Mouse (Mus musculus): ENCODE data around the gene Map9. TPM values are rescaled to one million over a fixed set of nuclear protein-coding genes. Genes with fewer than 3 reads are reported as not detected.
"Not testable (repeated sequence)": the region's sequence is repeated elsewhere in the genome, so short reads cannot be mapped to it uniquely, and the experiment has no call there.

Map9 gene
- total RNA-seq, 2 experiments from 2014 or later, result 94.8 TPM

DNA sequence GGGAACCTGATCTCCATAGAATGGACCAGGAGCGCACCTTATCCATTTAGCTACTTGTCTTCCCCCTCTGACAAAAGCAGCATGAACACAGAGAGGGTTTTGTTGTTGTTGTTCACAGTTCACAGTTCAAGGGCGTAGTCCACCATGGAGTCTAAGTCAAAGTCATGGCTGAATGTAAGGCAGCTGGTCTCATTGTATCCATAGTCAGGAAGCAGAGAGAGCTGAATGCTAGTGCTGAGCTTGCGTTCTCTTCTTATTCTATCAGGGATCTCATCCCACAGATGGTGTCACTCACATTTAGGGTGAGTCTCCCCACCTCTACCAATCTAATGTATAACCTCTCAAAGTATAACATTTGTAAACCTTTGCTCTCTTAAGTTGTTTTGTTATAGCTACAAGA is 60.1 kb downstream of the Map9 start:
- no peak overlapping the region for H3K27ac ChIP-seq
- H3K4me3 ChIP-seq, result no peak overlapping the region
- no peak for TF ChIP-seq CTCF (IDR thresholded peaks at IDR 0.05)
- DNase-seq (ENCODE audit: extremely low spot score in 1 of 2, low spot score in 2 of 2), result no peak
- intact Hi-C loops (cut with DNase I), result no loop called here

DNA sequence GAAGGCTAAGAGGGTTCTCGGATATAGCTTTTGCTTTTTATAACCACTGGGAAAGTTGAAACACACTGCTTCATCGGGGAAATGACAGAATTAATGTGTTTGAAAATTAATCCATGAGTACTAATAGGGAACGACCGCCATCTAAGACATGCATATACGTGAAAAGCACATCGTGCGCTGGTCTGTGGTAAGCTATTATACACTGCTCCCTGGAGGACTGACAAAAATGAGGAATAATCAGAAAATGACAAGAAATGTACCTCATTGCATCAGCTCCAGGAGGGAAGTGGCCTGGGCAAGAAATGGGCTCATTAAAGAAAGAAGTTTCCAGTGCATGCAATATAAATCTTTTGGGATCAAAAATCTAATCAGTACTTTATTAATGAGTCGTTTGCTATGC is 77.5 kb downstream of the Map9 start:
- intact Hi-C loops (cut with DNase I), result no loop called here
- H3K4me3 ChIP-seq, result no peak overlapping the region
- DNase-seq (ENCODE audit: extremely low spot score in 1 of 2, low spot score in 2 of 2), result no peak
- no peak for TF ChIP-seq CTCF (IDR thresholded peaks at IDR 0.05)
- no peak overlapping the region for H3K27ac ChIP-seq

DNA sequence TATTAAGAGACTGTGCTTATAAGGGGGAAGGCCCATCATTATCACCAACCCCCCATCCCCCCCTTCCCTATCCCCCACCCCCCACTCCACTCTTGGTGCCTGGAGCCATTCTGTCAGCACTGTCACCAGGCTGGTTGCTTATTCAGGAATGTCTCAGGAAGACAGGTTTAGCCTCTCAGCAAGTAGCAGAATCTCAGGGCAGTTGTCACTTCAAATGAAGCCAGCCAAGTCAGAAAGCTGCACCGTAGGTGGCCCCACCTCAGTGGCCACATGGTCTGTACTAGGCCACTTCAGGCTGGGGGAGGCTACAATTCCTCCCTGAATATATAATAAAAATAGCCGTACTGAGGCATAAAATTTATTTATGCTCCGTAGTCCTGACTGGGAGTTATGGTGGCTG is 83.1 kb downstream of the Map9 start:
- no peak for DNase-seq (ENCODE audit: extremely low spot score in 1 of 2, low spot score in 2 of 2)
- Histone ChIP-seq H3K27ac (no peak overlapping the region), H3K4me3 (no peak overlapping the region)
- intact Hi-C loops (cut with DNase I), result no loop called here
- no peak for TF ChIP-seq CTCF (IDR thresholded peaks at IDR 0.05)

DNA sequence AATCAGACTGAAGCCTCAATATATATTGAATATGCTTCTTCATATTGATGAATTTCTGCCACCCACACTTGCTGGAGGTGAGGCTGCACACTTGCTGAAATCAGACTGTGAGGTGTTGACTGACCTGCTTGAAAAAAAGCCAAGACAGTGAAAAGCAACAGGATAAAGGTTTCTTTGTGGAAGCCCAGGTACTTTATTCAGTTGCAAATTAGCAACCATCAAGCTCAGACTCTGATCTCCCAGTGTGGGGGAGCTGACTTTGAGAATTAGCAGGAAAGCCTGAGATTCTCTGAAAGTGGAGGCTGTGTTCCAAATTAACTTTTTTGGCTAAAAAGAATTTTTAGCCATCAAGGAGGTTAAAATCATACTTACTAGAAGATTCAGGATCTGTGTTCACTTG is 83.8 kb downstream of the Map9 start:
- DNase-seq (ENCODE audit: extremely low spot score in 1 of 2, low spot score in 2 of 2); intact Hi-C loops (cut with DNase I): not testable (repeated sequence)

More for the DNA sequence above, 83.8 kb downstream of the Map9 start:
- H3K4me3 ChIP-seq, H3K27ac ChIP-seq: not testable (repeated sequence)

Other genes starting within 250 kb of the Map9 start
- 10 to 100 TPM; 76.2 to 82.2 TPM for gene Gucy1a1, start 212.3 kb upstream of the Map9 start, total RNA-seq (2021)
- gene Npy2r, start 190.0 kb downstream of the Map9 start, total RNA-seq (2021), result 1 to 10 TPM; 5.2 to 6.1 TPM